ENCODE assay signal across 21 mouse cellular contexts in genomic region chr9:115882627-115883200, GRCm38 (mm10). TPM values are rescaled to one million over a fixed set of nuclear protein-coding genes. Genes with fewer than 3 reads are reported as not detected.
"Had no signal": no experiment of that assay in that cellular context is flagged by ENCODE, and none has a peak within 500 bp of the region (broad histone marks: within the 10 kb centered on the region; RNA-seq: fewer than 3 reads in every experiment).

No protein-coding gene starts in this region.

- H3K4me2 ChIP-seq: limb, embryonic 12.5 days; limb, embryonic 15.5 days; liver, embryonic 12.5 days; liver, embryonic 15.5 days; midbrain, embryonic 11.5 days; midbrain, embryonic 15.5 days; neural tube, embryonic 12.5 days; neural tube, embryonic 15.5 days had no signal

- ATAC-seq: inflammation-experienced regulatory T-cells, adult 6 months; liver, embryonic 12.5 days; midbrain, embryonic 15.5 days had no signal

- H3K4me1 ChIP-seq: limb, embryonic 12.5 days; limb, embryonic 15.5 days; liver, embryonic 12.5 days; liver, embryonic 15.5 days; midbrain, embryonic 15.5 days; neural tube, embryonic 12.5 days; neural tube, embryonic 15.5 days had no signal

- H3K4me3 ChIP-seq: limb, embryonic 12.5 days; limb, embryonic 15.5 days; liver, embryonic 12.5 days; liver, embryonic 15.5 days; midbrain, embryonic 15.5 days; neural tube, embryonic 12.5 days; neural tube, embryonic 15.5 days had no signal

- DNase-seq: kidney, adult 18-20 months; left cerebral cortex, postnatal 4 days; lung, adult 2 months; lung, postnatal 14 days; lung, postnatal 4 days; right cerebral cortex, adult 18-20 months; right cerebral cortex, postnatal 14 days; right cerebral cortex, postnatal 4 days; thymus, adult 2 months; thymus, postnatal 14 days; thymus, postnatal 4 days had no signal

- H3K9me3 ChIP-seq: limb, embryonic 12.5 days; limb, embryonic 15.5 days; liver, embryonic 12.5 days; liver, embryonic 15.5 days; midbrain, embryonic 15.5 days; neural tube, embryonic 12.5 days; neural tube, embryonic 15.5 days had no signal

- H3K27ac ChIP-seq: limb, embryonic 12.5 days; limb, embryonic 15.5 days; liver, embryonic 12.5 days; liver, embryonic 15.5 days; midbrain, embryonic 15.5 days; neural tube, embryonic 12.5 days; neural tube, embryonic 15.5 days; stomach, postnatal 0 days had no signal

- H3K36me3 ChIP-seq: limb, embryonic 12.5 days; limb, embryonic 15.5 days; liver, embryonic 12.5 days; liver, embryonic 15.5 days; midbrain, embryonic 15.5 days; neural tube, embryonic 12.5 days; neural tube, embryonic 15.5 days had no signal

- H3K27me3 ChIP-seq: limb, embryonic 12.5 days; limb, embryonic 15.5 days; liver, embryonic 12.5 days; liver, embryonic 15.5 days; midbrain, embryonic 15.5 days; neural tube, embryonic 12.5 days; neural tube, embryonic 15.5 days had no signal

- H3K9ac ChIP-seq: limb, embryonic 12.5 days; limb, embryonic 15.5 days; liver, embryonic 12.5 days; liver, embryonic 15.5 days; midbrain, embryonic 15.5 days; neural tube, embryonic 12.5 days; neural tube, embryonic 15.5 days had no signal

RNA-seq across cellular contexts. Expression of gene Gadl1, which starts 26.5 kb away (rescaled TPM):
- polyA plus RNA-seq: inflammation-experienced regulatory T-cells, adult 6 months had no signal
